Mouse (Mus musculus): Measurements from ENCODE around the gene Gm10643.

The Gm10643 gene

DNA sequence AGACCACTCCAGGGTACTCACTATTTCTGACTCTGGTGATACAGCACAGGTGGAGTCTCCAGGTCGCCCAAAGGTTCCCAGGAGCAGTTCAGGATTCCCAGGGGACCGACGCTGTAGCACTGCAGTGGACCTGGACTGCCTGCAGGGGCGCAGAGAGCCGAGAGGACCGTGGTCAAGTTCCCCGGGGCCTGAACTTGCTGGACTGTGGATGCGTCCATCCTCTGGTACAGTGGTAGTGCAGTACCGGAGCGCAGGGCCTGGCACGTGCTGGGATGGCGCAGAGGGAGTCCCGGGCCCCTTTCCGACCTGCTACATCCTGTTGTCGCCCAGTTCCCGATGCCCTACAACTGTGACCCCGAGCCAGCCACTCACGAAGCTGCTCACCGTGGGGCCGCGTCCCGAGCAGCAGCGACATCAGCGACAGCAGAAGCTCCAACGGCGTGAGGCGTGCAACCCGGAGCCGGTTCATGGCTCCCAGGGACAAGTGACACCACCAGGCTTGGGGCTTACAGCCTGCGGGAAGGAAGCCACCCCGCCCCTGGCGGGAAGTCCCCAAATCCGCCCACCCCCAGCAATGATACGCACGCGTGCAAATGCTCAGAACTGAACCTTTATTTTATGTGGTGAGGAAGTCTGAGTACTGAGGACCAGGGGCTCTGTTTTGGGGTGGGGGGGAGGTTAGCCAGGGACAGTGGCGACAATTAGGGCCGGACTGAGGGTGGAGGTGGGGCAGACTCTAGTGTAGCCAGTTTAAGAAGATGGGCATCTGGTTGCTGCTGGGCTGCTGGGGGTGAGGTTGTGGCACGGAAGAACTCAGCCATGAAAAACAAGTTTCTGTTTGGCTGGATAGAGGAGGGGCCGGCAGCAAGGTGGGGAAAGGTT, 22.6 kb downstream of the Gm10643 start, which contains the start of gene Il27ra:
Gene Il27ra, minus strand, starts transcription at position 524 of the 882 bp plus-strand sequence.
- peak; percentile 32 to 60 for DNase-seq (ENCODE audit: low spot score in 2 of 2)

- peak; percentile 49 to 70 for DNase-seq (ENCODE audit: low spot score in 2 of 2)
Measured at GRCm38 (mm10) chr8:84039050-84039449, 25.9 kb downstream of the Gm10643 start.

DNA sequence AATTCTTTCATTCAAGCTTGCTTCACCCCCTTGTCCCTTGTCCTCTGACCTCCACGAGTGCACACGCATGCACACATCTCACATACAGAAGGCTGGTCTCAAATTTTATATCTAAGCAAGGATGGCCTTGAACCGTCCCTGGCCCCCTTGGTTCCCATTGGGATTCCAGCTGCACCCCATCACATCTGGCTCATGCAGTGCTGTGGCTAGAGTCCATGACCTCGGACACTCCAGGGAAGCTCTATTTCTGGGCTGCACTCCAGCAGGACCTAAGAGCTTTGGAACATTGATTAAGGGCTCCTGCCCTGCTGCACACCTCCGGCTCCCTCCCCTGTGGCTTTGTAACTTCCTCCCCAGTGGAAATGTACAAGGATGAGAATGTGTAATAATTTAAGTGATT, 26.9 kb downstream of the Gm10643 start:
- DNase-seq (ENCODE audit: low spot score in 2 of 2), result no peak

- no peak for DNase-seq (ENCODE audit: low spot score in 2 of 2)
Measured at GRCm38 (mm10) chr8:84032777-84033176, 32.2 kb downstream of the Gm10643 start.

DNA sequence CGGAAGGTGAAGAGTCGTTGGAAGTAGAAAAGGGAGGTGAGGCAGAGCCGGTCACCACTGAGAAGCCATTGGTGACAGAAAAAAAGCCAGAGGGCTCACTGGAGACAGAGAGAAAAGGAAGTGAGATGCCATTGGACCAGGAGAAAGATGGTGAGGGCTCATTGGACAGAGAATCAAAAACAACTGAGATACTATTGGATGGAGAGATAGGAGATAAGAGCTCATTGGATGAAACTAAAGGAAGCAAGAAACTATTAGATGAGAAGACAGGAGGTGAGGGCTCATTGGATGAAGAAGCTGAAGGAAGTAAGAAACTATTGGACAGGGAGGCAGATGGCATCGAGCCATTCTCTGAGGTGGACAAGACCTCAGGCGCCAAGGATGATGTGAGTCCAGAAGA, 35.7 kb downstream of the Gm10643 start:
- DNase-seq (ENCODE audit: low spot score in 2 of 2), result no peak

DNA sequence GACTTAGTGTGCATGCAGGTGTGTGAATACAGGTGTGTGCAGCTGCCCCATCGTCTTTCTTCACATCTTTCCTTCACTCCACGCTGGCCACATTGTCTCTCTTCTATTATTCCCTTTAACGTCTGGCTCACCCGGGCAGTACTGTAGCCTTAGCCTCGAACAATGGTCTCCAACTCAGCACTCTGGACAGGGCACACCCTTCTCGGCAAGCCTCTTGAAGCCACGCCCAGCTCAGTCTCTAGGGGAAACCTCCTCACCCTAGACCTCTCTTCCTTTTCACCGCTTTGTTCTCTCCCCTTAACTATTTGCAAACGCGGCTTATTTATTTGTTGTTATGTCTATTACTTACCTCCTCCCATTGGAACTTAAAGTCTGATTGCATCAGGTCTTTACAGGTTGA, 37.5 kb downstream of the Gm10643 start:
- DNase-seq (ENCODE audit: low spot score in 2 of 2), result peak in 1 of 2 experiments; percentile 50

DNA sequence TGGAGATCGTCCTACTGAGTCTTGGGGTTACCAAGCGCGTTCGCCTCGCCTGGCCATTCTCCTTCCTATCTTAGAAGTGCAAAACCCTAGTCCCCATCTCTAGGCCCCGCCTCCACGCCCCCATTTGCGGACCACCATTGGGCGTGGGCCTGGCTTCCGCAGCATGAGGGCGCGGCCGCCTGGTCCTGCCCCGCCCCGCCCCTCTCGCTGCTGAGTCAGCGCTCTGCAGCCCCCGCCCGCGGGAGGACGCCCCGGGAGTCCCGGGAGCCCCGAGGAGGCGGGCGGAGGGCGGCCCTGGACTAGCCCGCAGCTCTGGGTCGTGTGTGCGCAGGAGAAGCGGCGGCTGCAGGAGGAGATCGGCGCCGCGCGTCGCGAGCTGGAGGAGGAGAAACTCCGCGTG, 39.1 kb downstream of the Gm10643 start:
- no peak for DNase-seq (ENCODE audit: low spot score in 2 of 2)

GRCm38 (mm10) chr8:84024171-84024570, 40.8 kb downstream of the Gm10643 start:
- DNase-seq (ENCODE audit: low spot score in 2 of 2), result peak in 1 of 2 experiments; percentile 53

GRCm38 (mm10) chr8:84023631-84024030, 41.3 kb downstream of the Gm10643 start:
- no peak for DNase-seq (ENCODE audit: low spot score in 2 of 2)

- no peak for DNase-seq (ENCODE audit: low spot score in 2 of 2)
Measured at GRCm38 (mm10) chr8:84023085-84023484, 41.9 kb downstream of the Gm10643 start.

GRCm38 (mm10) chr8:84021569-84021968, 43.4 kb downstream of the Gm10643 start:
- DNase-seq (ENCODE audit: low spot score in 2 of 2), result no peak

DNA sequence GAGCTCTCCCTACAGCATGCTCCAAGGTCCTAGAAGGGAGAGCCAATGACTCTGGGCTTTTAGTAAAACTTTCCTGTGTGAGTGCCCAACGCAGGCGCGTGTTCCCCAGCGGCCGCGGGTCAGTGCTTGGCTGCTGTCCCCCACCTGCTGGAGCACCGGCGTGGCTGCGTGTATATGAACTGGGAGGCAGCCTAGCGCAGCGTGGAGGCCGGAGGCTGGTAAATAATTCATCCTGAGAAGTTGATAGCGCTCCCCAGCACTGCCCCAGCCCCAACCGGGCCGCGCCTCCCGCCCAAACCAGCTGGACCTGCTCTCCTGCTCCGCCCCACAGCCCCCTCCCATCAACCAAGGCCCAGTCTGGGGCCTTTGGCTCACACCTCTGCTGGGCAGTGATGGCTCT, 43.8 kb downstream of the Gm10643 start, which contains the start of gene Palm3:
Gene Palm3, plus strand, starts transcription at position 376 of the 400 bp plus-strand sequence.
- DNase-seq (ENCODE audit: low spot score in 2 of 2), result no peak

- no peak for DNase-seq (ENCODE audit: low spot score in 2 of 2)
Measured at GRCm38 (mm10) chr8:84019738-84020137, 45.2 kb downstream of the Gm10643 start.

DNA sequence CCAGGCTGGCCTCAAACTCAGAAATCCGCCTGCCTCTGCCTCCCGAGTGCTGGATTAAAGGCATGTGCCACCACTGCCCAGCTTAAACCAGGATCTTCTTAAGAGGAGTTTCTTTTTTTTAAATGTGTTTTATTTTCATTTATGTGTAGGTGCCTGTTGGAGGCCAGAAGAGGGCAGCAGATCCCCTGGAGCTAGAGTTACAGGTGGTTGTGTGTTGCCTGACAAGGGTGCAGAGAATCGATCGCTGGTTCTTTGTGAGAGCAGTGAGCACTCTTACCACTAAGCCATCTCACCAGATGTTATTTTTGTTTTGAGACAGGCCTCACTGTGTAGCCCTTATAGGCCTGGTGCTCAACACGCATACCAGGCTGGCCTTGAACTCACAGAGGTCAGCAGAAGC, 49.1 kb downstream of the Gm10643 start:
- DNase-seq (ENCODE audit: low spot score in 2 of 2), result no peak
